ENCODE assay signal across 27 mouse cellular contexts in genomic region chr5:53679651-53680050, GRCm38 (mm10). TPM values are rescaled to one million over a fixed set of nuclear protein-coding genes. Genes with fewer than 3 reads are reported as not detected.
A peak's percentile ranks its signal among the peaks of the same experiment; 100 is the strongest.
DNase-seq lines count a peak whose midpoint lies in the region; ATAC-seq and TF ChIP-seq lines count a peak whose summit lies in the region.
"Had no signal": no experiment of that assay in that cellular context is flagged by ENCODE, and none has a peak within 500 bp of the region (broad histone marks: within the 10 kb centered on the region; RNA-seq: fewer than 3 reads in every experiment).

No protein-coding gene starts in this region.

- TF ChIP-seq CTCF in left cerebral cortex, adult 2 months (IDR thresholded peaks at IDR 0.05): no peak

- no peak overlapping the region for H3K4me2 ChIP-seq in forebrain, embryonic 13.5 days
- H3K4me2 ChIP-seq: embryonic facial prominence, embryonic 12.5 days; heart, embryonic 13.5 days; intestine, embryonic 15.5 days; liver, embryonic 13.5 days; lung, embryonic 14.5 days; midbrain, embryonic 12.5 days had no signal

- H3K4me3 ChIP-seq in left cerebral cortex, adult 2 months: no peak overlapping the region
- no peak overlapping the region for H3K4me3 ChIP-seq in forebrain, embryonic 13.5 days
- H3K4me3 ChIP-seq: embryonic facial prominence, embryonic 12.5 days; heart, embryonic 13.5 days; intestine, embryonic 15.5 days; liver, embryonic 13.5 days; midbrain, embryonic 12.5 days had no signal

- H3K27ac ChIP-seq in left cerebral cortex, adult 2 months: no peak overlapping the region
- no peak overlapping the region for H3K27ac ChIP-seq in forebrain, embryonic 13.5 days
- H3K27ac ChIP-seq: embryonic facial prominence, embryonic 12.5 days; heart, embryonic 13.5 days; intestine, embryonic 15.5 days; liver, embryonic 13.5 days; midbrain, embryonic 12.5 days; stomach, postnatal 0 days had no signal

- H3K36me3 ChIP-seq in forebrain, embryonic 13.5 days (ENCODE audit: poor library complexity, severe bottlenecking): no peaks in the 10 kb centered on the region
- H3K36me3 ChIP-seq: embryonic facial prominence, embryonic 12.5 days; heart, embryonic 13.5 days; intestine, embryonic 15.5 days; liver, embryonic 13.5 days; midbrain, embryonic 12.5 days had no signal

- DNase-seq in layer of hippocampus, adult 18-20 months (ENCODE audit: low spot score in 2 of 2): peak; percentile 39 to 47
- DNase-seq in layer of hippocampus, postnatal 10 days (ENCODE audit: low spot score in 2 of 2): no peak
- peak; percentile 76 for DNase-seq in brain, adult 2 months (ENCODE audit: low read depth, low spot score)
- peak; percentile 16 to 27 for DNase-seq in left cerebral cortex, adult 2 months (ENCODE audit: extremely low spot score in 1 of 2, low spot score in 2 of 2)
- peak; percentile 38 to 50 for DNase-seq in right cerebral cortex, postnatal 10 days (ENCODE audit: low spot score in 2 of 2)
- DNase-seq in cerebellum, postnatal 14 days: no peak
- no peak for DNase-seq in heart, postnatal 14 days
- DNase-seq: adrenal gland, postnatal 36 days; cerebellum, adult 11 months; gastrocnemius, postnatal 25 days; heart, adult 18-20 months; heart, postnatal 36 days; kidney, adult 9 months; kidney, postnatal 14 days; liver, embryonic 13.5 days; lung, embryonic 14.5 days had no signal

- H3K27me3 ChIP-seq in forebrain, embryonic 13.5 days: no peaks in the 10 kb centered on the region
- H3K27me3 ChIP-seq: embryonic facial prominence, embryonic 12.5 days; intestine, embryonic 15.5 days; midbrain, embryonic 12.5 days had no signal

- no peak overlapping the region for H3K9ac ChIP-seq in forebrain, embryonic 13.5 days
- H3K9ac ChIP-seq: embryonic facial prominence, embryonic 12.5 days; heart, embryonic 13.5 days; intestine, embryonic 15.5 days; liver, embryonic 13.5 days; lung, embryonic 14.5 days; midbrain, embryonic 12.5 days had no signal

- intact Hi-C loops in left cerebral cortex, adult 2 months (cut with DNase I): loop anchor here (10.0 kb wide), 1 partner anchor 435 kb away; no protein-coding TSS in a partner anchor
- intact Hi-C loops in heart, postnatal 14 days (cut with DNase I): no loop called here

- no peak for ATAC-seq in forebrain, embryonic 13.5 days
- ATAC-seq: hindbrain, embryonic 16.5 days; intestine, embryonic 15.5 days had no signal

- no peaks in the 10 kb centered on the region; the same call in 1 of the 2 replicates for H3K9me3 ChIP-seq in forebrain, embryonic 13.5 days (replicated peaks)
- H3K9me3 ChIP-seq: embryonic facial prominence, embryonic 12.5 days; heart, embryonic 13.5 days; intestine, embryonic 15.5 days; liver, embryonic 13.5 days; midbrain, embryonic 12.5 days had no signal

- 0 out of 2 replicates have a peak, but pooled peaks cover 7% of the 10 kb centered on the region for H3K4me1 ChIP-seq in forebrain, embryonic 13.5 days
- H3K4me1 ChIP-seq: embryonic facial prominence, embryonic 12.5 days; intestine, embryonic 15.5 days; liver, embryonic 13.5 days; midbrain, embryonic 12.5 days had no signal

- 79% methylated on average over 6 of the region's 6 CpGs for WGBS in forebrain, embryonic 13.5 days

RNA-seq across cellular contexts. Expression of gene Cckar, which starts 27.9 kb away (rescaled TPM):
- not detected for total RNA-seq in layer of hippocampus, adult 18-20 months (2021)
- total RNA-seq in layer of hippocampus, postnatal 10 days (2021): under 1 TPM in 1 of 2 experiments, not detected in 1; 0.11 TPM
- total RNA-seq in left cerebral cortex, adult 2 months (2021): under 1 TPM in 1 of 2 experiments, not detected in 1; 0.23 TPM
- 3.5 and 4.4 TPM in 2 replicates for polyA plus RNA-seq in forebrain, embryonic 13.5 days (2015; fragmentation: Nextera tagmentation; extraction: Ambion mirVana)
- total RNA-seq in heart, postnatal 14 days (2021): under 1 TPM in 1 of 2 experiments, not detected in 1; 0.22 TPM
- total RNA-seq: ES-E14; gastrocnemius, postnatal 25 days; heart, adult 18-20 months; heart, postnatal 36 days; megakaryocyte, adult 5-6 weeks; neutrophil, adult 5-6 weeks had no signal
- polyA plus RNA-seq: thymus, postnatal 0 days had no signal

Comparison
In these comparisons a context has a peak if more than half of its experiments do, and no peak if none do; other contexts are left out.
1. DNase-seq: peak in layer of hippocampus, adult 18-20 months (2 of 2), brain, adult 2 months (single experiment), left cerebral cortex, adult 2 months (2 of 2) and right cerebral cortex, postnatal 10 days (2 of 2); none in layer of hippocampus, postnatal 10 days (0 of 2), cerebellum, postnatal 14 days (0 of 2) and heart, postnatal 14 days (0 of 2).